ENCODE assay signal across 27 mouse cellular contexts in genomic region chr15:94564909-94565308, GRCm38 (mm10). TPM values are rescaled to one million over a fixed set of nuclear protein-coding genes. Genes with fewer than 3 reads are reported as not detected.
A peak's percentile ranks its signal among the peaks of the same experiment; 100 is the strongest.
DNase-seq lines count a peak whose midpoint lies in the region; ATAC-seq lines count a peak whose summit lies in the region.
"Had no signal": no experiment of that assay in that cellular context is flagged by ENCODE, and none has a peak within 500 bp of the region (broad histone marks: within the 10 kb centered on the region; RNA-seq: fewer than 3 reads in every experiment).

No protein-coding gene starts in this region.

- no peaks in the 10 kb centered on the region for H3K9me3 ChIP-seq in liver, embryonic 11.5 days (ENCODE audit: control insufficient read depth, low read length)
- no peaks in the 10 kb centered on the region for H3K9me3 ChIP-seq in heart, embryonic 12.5 days (replicated peaks)
- H3K9me3 ChIP-seq: embryonic facial prominence, embryonic 10.5 days; embryonic facial prominence, embryonic 13.5 days; forebrain, embryonic 12.5 days; forebrain, embryonic 15.5 days; heart, embryonic 10.5 days; hindbrain, embryonic 10.5 days; hindbrain, embryonic 13.5 days had no signal

- H3K4me1 ChIP-seq in liver, embryonic 11.5 days (replicated peaks; ENCODE audit: control insufficient read depth, insufficient read depth, low read length) = no peaks in the 10 kb centered on the region
- H3K4me1 ChIP-seq in heart, embryonic 12.5 days (replicated peaks) = no peaks in the 10 kb centered on the region
- H3K4me1 ChIP-seq: embryonic facial prominence, embryonic 10.5 days; embryonic facial prominence, embryonic 13.5 days; forebrain, embryonic 12.5 days; forebrain, embryonic 15.5 days; heart, embryonic 10.5 days; hindbrain, embryonic 10.5 days; hindbrain, embryonic 13.5 days had no signal

- H3K4me3 ChIP-seq in liver, embryonic 11.5 days (ENCODE audit: low read depth, low read length) = no peak overlapping the region
- H3K4me3 ChIP-seq in heart, embryonic 12.5 days = no peak overlapping the region
- H3K4me3 ChIP-seq: embryonic facial prominence, embryonic 10.5 days; embryonic facial prominence, embryonic 13.5 days; erythroblast, embryonic 14.5 days; forebrain, embryonic 12.5 days; forebrain, embryonic 15.5 days; heart, adult 2 months; heart, embryonic 10.5 days; hindbrain, embryonic 10.5 days; hindbrain, embryonic 13.5 days had no signal

- peak; percentile 87 for ATAC-seq in CD4-positive, CD25-positive, alpha-beta regulatory T cell, adult 4 months
- peak; percentile 51 to 61; a peak in 3 of 4 replicates for ATAC-seq in hematopoietic stem cell, adult 5-6 weeks (replicated peaks in 1 of 2; ENCODE audit: insufficient read depth in 1 of 2, low FRiP score in 2 of 2, low TSS enrichment in 1 of 2, low read depth in 1 of 2, poor library complexity in 2 of 2, severe bottlenecking in 2 of 2)
- peak; percentile 16; the same call in 1 of the 2 replicates for ATAC-seq in megakaryocyte progenitor cell, adult 5-6 weeks (replicated peaks; ENCODE audit: poor library complexity)
- ATAC-seq in liver, embryonic 11.5 days (replicated peaks; ENCODE audit: low FRiP score) = no peak
- no peak for ATAC-seq in heart, embryonic 12.5 days (ENCODE audit: insufficient number of reproducible peaks, low FRiP score)
- ATAC-seq: forebrain, embryonic 15.5 days; hindbrain, embryonic 16.5 days; Patski had no signal

- 87% methylated on average over 2 of the region's 2 CpGs for WGBS in liver, embryonic 11.5 days
- WGBS in heart, embryonic 12.5 days = 71% methylated on average over 2 of the region's 2 CpGs

- peak; percentile 64 for DNase-seq in CD4-positive helper T cell, adult 2 months (ENCODE audit: low read depth, low spot score)
- no peak for DNase-seq in cerebellum, adult 11-12 months
- no peak for DNase-seq in spleen, postnatal 4 days (ENCODE audit: low spot score in 2 of 2)
- DNase-seq in liver, embryonic 11.5 days (ENCODE audit: low spot score) = no peak
- DNase-seq: adrenal gland, adult 2 months; adrenal gland, postnatal 14 days; cerebellum, adult 11 months; cerebellum, adult 8-10 months; cerebellum, postnatal 10 days; cerebellum, postnatal 36 days; embryo, embryonic 11 days; gastrocnemius, postnatal 25 days; heart, adult 2 months had no signal

- no peak overlapping the region for H3K4me2 ChIP-seq in liver, embryonic 11.5 days
- H3K4me2 ChIP-seq in heart, embryonic 12.5 days = no peak overlapping the region
- H3K4me2 ChIP-seq: embryonic facial prominence, embryonic 13.5 days; forebrain, embryonic 12.5 days; forebrain, embryonic 15.5 days; hindbrain, embryonic 13.5 days had no signal

- no peak overlapping the region for H3K27ac ChIP-seq in liver, embryonic 11.5 days (ENCODE audit: low read depth, low read length)
- H3K27ac ChIP-seq in heart, embryonic 12.5 days (ENCODE audit: poor library complexity, severe bottlenecking) = no peak overlapping the region
- H3K27ac ChIP-seq: embryonic facial prominence, embryonic 10.5 days; embryonic facial prominence, embryonic 13.5 days; forebrain, embryonic 12.5 days; forebrain, embryonic 15.5 days; heart, adult 2 months; heart, embryonic 10.5 days; hindbrain, embryonic 10.5 days; hindbrain, embryonic 13.5 days had no signal

- H3K36me3 ChIP-seq in liver, embryonic 11.5 days (ENCODE audit: control insufficient read depth, insufficient read depth, low read length) = no peaks in the 10 kb centered on the region
- H3K36me3 ChIP-seq in heart, embryonic 12.5 days = no peaks in the 10 kb centered on the region
- H3K36me3 ChIP-seq: embryonic facial prominence, embryonic 10.5 days; embryonic facial prominence, embryonic 13.5 days; forebrain, embryonic 12.5 days; forebrain, embryonic 15.5 days; heart, embryonic 10.5 days; hindbrain, embryonic 10.5 days; hindbrain, embryonic 13.5 days had no signal

- H3K9ac ChIP-seq in liver, embryonic 11.5 days (ENCODE audit: low read depth, low read length) = no peak overlapping the region
- no peak overlapping the region for H3K9ac ChIP-seq in heart, embryonic 12.5 days
- H3K9ac ChIP-seq: embryonic facial prominence, embryonic 13.5 days; forebrain, embryonic 12.5 days; forebrain, embryonic 15.5 days; hindbrain, embryonic 13.5 days had no signal

- H3K27me3 ChIP-seq in liver, embryonic 11.5 days (replicated peaks; ENCODE audit: control insufficient read depth, insufficient read depth, low read length) = no peaks in the 10 kb centered on the region
- no peaks in the 10 kb centered on the region for H3K27me3 ChIP-seq in heart, embryonic 12.5 days (replicated peaks)
- H3K27me3 ChIP-seq: embryonic facial prominence, embryonic 13.5 days; forebrain, embryonic 12.5 days; forebrain, embryonic 15.5 days; hindbrain, embryonic 13.5 days; Patski had no signal

RNA-seq across cellular contexts. Expression of gene Irak4, which starts 21.5 kb away (rescaled TPM):
- 10 to 100 TPM; 31.1 to 40.4 TPM for polyA plus RNA-seq in CD4-positive, CD25-positive, alpha-beta regulatory T cell, adult 4 months (2017; shearing (Covaris generic))
- 23.5 and 29.9 TPM in 2 replicates for total RNA-seq in hematopoietic stem cell, adult 5-6 weeks (2017)
- total RNA-seq in megakaryocyte progenitor cell, adult 5-6 weeks (2015) = 11.8 and 14.3 TPM in 2 replicates
- total RNA-seq in megakaryocyte progenitor cell, adult 5-6 weeks (2017) = 28.7 and 31.9 TPM in 2 replicates
- polyA plus RNA-seq in liver, embryonic 11.5 days (2014; fragmentation: Nextera tagmentation; extraction: Ambion mirVana) = 6.1 and 6.3 TPM in 2 replicates
- polyA plus RNA-seq in heart, embryonic 12.5 days (2016; fragmentation: Nextera tagmentation; extraction: Ambion mirVana) = 3.8 and 4.7 TPM in 2 replicates

RNA-seq across cellular contexts. Expression of gene Pus7l, which starts 21.6 kb away (rescaled TPM):
- polyA plus RNA-seq in CD4-positive, CD25-positive, alpha-beta regulatory T cell, adult 4 months (2017; shearing (Covaris generic)) = 1 to 10 TPM; 6.9 to 9.9 TPM
- total RNA-seq in hematopoietic stem cell, adult 5-6 weeks (2017) = 15.3 and 15.9 TPM in 2 replicates
- 12.9 and 17.2 TPM in 2 replicates for total RNA-seq in megakaryocyte progenitor cell, adult 5-6 weeks (2015)
- total RNA-seq in megakaryocyte progenitor cell, adult 5-6 weeks (2017) = 14.1 and 15.5 TPM in 2 replicates
- 12.0 and 13.5 TPM in 2 replicates for polyA plus RNA-seq in liver, embryonic 11.5 days (2014; fragmentation: Nextera tagmentation; extraction: Ambion mirVana)
- 5.8 and 6.4 TPM in 2 replicates for polyA plus RNA-seq in heart, embryonic 12.5 days (2016; fragmentation: Nextera tagmentation; extraction: Ambion mirVana)

RNA-seq across cellular contexts. Expression of gene Twf1, which starts 24.8 kb away (rescaled TPM):
- polyA plus RNA-seq in CD4-positive, CD25-positive, alpha-beta regulatory T cell, adult 4 months (2017; shearing (Covaris generic)) = 10 to 100 TPM; 58.8 to 62.8 TPM
- 34.8 and 55.3 TPM in 2 replicates for total RNA-seq in hematopoietic stem cell, adult 5-6 weeks (2017)
- total RNA-seq in megakaryocyte progenitor cell, adult 5-6 weeks (2015) = 43.9 and 50.1 TPM in 2 replicates
- total RNA-seq in megakaryocyte progenitor cell, adult 5-6 weeks (2017) = 27.2 and 28.1 TPM in 2 replicates
- 48.6 and 51.9 TPM in 2 replicates for polyA plus RNA-seq in liver, embryonic 11.5 days (2014; fragmentation: Nextera tagmentation; extraction: Ambion mirVana)
- polyA plus RNA-seq in heart, embryonic 12.5 days (2016; fragmentation: Nextera tagmentation; extraction: Ambion mirVana) = 48.0 and 48.7 TPM in 2 replicates

Comparison
In these comparisons a context has a peak if more than half of its experiments do, and no peak if none do; other contexts are left out.
1. ATAC-seq: peak in CD4-positive, CD25-positive, alpha-beta regulatory T cell, adult 4 months (single experiment), hematopoietic stem cell, adult 5-6 weeks (2 of 2) and megakaryocyte progenitor cell, adult 5-6 weeks (single experiment); none in liver, embryonic 11.5 days (single experiment) and heart, embryonic 12.5 days (single experiment).